Mouse (Mus musculus) layer of hippocampus, adult 9-11 months (tissue): ENCODE results near the gene Hmgn3.
"Not testable (repeated sequence)": the region's sequence is repeated elsewhere in the genome, so short reads cannot be mapped to it uniquely, and the experiment has no call there.

Source experiments
- DNase-seq: peaks from one replicate; pipeline ENCODE4 v3.0.0; 2022

The Hmgn3 gene

DNA sequence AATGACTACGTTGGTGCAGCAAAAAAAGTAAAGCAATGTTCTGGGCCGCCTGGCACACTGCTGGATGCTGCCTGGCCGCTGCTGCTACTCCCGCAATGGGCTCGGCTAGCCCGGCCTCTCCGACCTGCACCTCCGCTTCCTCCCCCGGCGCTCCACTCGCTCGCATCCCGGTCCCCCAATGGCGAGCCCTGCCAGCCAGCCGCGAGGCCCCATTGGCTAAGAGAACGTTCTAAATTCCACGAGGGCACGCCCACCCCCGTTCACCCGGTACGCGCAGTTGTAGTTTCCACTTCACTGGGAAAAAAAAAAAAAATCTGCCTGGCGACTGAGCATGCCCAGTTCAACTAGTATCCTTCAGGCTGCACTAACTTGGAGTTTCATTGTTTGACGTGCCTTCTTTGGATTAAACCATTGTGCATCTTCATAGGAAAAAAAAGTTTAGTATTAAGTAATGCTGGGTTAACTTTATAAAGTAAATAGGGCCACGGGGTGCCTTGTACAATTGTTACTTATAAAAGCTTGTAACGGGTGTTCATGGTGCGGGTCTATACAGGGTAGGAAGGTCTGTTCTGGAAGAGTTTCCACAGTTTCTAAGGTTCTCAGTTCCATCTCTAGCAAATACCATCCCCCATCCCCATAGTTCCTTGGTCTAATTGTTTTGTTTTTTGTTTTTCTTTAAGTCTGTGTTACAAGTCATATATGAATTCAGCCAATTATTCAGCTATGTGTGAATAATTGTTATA is at the start of gene Hmgn3:
TSS of gene Hmgn3 (minus strand) at position 240 of the 743 bp plus-strand sequence.
- DNase-seq = peak; percentile 96

- DNase-seq = no peak
Measured at GRCm38 (mm10) chr9:83195765-83196164, 49.3 kb upstream of the Hmgn3 start.

GRCm38 (mm10) chr9:83195007-83195406 is 48.5 kb upstream of the Hmgn3 start:
- peak; percentile 25 for DNase-seq

- DNase-seq = no peak
Measured at GRCm38 (mm10) chr9:83187752-83188151, 41.3 kb upstream of the Hmgn3 start.

DNA sequence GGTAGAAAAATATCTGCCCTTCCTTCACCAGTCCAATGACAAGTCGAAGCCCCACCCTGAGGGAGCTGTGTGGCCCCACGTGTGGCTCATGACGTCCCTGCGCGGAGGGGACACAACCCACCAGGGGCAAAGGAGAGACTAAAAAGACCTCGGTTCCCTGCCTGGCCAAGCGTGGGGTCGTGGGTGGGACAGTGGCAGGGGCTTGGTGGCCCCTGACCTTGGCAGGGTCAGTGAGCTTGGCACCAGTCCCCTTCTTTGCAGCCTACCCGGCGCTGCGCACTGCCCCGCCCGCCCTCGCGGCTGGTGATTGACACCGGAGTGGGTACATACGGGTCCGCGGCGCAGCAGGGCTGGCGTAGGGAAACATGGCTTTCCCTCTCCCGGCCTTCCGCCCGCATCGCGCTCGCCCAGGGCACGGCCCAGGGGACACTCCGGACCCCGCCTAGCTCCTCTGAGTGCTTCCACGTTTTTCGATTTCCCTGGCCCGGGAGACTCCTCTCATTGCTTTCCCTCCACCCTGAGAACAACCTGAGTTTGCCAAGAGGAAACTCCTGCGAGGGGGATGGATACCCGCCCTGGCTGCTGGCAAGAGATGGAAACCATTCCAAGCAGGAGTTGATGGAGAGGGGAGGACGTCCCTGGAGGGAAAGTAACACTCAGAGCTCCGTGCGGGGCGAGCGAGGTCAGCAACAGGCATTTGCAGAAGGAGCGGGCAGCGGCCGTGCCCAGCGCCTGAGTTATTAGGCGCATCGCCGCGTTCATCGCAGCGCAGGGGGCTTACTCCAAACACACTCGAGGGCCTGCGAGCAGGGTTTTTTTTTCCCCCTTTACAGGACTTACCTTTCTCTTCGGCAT is 667 bp downstream of the Hmgn3 start:
- DNase-seq = peak; percentile 75

- no peak for DNase-seq
Measured at GRCm38 (mm10) chr9:83129831-83130230, 16.7 kb downstream of the Hmgn3 start.

DNA sequence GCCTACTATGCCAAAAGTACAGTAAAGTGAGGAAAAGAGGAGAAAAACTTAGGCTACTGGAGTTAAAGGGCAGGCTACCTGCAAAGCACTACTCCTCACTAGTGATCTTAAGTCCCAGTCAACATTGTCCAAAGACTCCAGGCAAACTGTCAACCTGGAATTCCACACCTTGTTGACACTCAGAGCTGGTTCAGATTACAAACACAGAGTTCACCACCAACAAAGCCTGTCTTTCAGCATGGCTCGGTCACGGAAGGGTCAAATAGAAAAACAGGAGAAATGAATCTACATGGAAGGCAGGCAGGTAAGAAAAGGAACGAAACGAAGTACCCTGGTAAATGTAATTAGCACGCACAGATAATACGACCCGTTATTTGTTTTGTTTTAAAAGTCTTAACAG is 18.6 kb downstream of the Hmgn3 start:
- no peak for DNase-seq

DNA sequence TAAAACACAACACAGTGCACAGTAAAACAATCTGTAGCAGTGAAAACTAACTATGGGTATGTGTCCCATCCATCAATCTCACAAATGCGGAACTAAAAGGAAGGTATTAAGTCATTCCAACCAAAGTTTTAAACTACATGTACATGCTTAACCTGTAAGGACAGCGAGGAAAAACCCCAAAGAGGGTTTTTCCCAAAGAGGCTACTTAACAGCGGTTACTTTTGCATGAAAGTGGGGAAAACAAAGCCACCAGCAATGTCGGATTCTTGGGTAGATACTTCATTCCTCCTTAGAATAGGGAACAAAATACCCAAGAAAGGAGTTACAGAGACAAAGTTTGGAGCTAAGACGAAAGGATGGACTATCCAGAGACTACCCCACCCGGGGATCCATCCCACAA is 20.0 kb downstream of the Hmgn3 start:
- not testable (repeated sequence) for DNase-seq

DNA sequence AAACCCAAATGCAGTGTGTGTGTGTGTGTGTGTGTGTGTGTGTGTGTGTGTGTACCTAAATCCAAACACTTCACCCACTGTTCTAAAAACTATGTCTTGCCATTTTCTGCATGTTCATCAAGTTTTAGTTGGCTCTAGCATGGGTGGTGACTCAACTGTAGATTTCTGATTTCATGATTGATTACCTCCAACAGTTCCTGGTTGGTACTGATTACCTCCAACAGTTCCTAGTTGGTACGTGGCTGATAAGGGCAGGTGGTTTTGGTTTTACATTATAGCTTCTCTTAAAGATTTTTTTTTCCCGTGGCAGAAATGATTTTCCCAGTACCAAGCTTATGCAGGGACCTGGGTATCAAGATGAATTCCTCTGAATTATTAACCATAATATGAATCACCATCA is 27.3 kb downstream of the Hmgn3 start:
- DNase-seq = no peak

- no peak for DNase-seq
Measured at GRCm38 (mm10) chr9:83117486-83117885, 29.0 kb downstream of the Hmgn3 start.

GRCm38 (mm10) chr9:83116774-83117474 is 29.6 kb downstream of the Hmgn3 start:
- no peak for DNase-seq

- no peak for DNase-seq
Measured at GRCm38 (mm10) chr9:83115676-83116075, 30.8 kb downstream of the Hmgn3 start.

DNA sequence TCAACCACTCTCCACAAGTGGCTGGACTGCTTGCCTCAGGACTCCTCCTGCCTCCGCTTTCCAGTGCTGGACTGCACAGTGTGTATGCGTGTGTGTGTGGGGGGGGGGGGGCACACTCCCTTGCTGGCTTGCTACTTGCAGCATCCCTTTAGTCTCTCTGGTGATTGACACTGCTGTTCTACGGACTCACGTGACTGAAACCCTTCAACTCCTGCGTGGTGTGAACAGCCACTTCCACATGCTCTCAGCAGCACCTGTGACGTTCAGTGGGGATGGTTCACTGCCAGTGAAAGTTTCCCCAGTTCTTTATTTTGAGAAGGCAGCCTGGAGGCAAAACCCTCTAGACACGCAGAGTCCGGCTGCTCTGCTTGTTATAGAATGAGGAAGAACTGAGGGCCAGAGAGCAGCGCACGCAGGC is 32.7 kb downstream of the Hmgn3 start:
- DNase-seq = peak; percentile 57

DNA sequence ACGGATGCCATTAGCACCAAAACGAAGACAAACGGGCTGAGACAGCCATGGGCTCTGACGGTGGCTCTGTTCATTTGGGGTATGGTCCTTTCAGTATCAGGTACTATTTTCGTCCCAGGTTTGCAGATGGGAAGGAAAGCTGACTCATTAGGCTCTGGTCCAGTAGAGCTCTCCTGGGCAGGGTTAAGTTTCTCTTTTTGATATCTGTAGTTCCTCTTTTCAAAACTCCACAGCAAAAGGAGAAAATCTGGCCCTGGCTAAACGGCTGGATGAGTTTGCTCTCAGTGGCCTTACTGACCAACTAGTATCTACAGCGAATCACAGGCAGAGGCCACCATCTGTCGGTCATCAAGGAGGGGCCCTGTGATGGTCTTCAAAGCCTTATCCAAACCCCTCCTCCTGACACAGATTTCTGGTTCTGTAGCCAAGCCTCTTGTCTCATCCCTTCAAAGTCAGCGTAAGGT is 34.1 kb downstream of the Hmgn3 start:
- peak; percentile 36 for DNase-seq

GRCm38 (mm10) chr9:83111789-83112188 is 34.7 kb downstream of the Hmgn3 start:
- DNase-seq = no peak

DNA sequence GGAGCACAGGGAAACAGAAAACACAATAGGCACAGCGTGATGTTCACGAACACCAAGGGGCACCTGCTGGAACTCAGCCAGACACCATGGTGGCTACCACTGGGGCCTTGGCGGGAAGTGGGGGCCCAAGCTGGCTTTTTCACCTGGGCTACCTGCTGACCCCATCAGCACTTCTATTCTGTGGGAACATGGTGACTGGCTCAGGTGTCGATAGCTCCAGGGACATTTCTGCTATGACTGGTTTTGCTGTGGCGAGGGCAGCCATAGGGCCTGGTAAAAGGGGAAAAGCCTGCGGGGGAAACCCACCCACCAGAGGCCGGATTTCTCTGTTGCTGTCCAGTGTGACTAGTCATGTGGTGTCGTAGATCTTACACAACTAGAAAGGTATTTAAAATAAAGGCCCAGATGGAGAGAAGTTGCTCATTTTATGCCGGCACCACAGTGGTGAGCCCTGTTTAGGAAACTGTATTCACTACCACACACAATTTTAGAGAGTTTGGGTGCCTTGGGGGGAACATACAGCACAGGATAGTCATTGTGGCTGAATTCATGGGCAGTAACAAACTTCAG is 35.3 kb downstream of the Hmgn3 start:
- DNase-seq = no peak

GRCm38 (mm10) chr9:83110406-83111116 is 35.9 kb downstream of the Hmgn3 start:
- DNase-seq = no peak

DNA sequence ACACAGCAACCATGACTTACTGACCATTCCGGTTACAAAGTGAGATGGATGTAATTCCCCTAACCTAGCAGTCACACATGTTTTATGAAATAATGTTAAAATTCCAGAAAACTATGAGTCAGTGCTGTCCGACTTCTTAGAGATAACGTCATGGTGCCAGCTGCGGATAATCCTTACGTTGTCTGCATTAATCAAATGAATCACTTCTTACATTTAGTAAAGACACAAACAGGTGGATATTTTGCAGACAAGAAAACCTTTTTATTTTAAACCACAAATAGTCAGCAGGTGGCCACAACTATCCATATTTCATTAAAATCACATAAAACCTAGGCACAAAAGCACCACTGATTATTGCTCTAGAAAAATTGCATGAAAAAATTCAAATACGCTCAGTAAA is 36.8 kb downstream of the Hmgn3 start:
- DNase-seq = no peak

- DNase-seq = no peak
Measured at GRCm38 (mm10) chr9:83108821-83109220, 37.7 kb downstream of the Hmgn3 start.

- no peak for DNase-seq
Measured at GRCm38 (mm10) chr9:83103785-83104184, 42.7 kb downstream of the Hmgn3 start.

DNA sequence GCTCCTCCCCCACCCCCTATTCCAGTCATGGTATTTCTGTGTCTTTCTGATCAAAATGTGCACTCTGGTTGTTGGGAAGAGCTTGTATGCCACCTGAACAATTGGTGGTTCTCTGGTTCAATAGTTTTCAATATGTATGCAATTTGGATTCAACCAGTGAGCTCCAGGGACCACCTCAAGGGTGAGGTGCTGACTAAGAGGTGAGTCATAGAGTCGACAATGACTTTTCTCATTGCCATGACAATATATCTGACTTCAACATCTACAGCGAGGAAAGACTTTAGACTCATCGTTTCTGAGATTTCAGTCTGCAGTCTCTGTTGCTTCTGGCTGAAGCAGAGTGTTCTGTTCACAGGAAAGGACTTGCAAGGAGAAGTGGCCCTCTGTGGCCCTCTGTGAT is 44.8 kb downstream of the Hmgn3 start:
- no peak for DNase-seq

GRCm38 (mm10) chr9:83100786-83101185 is 45.7 kb downstream of the Hmgn3 start:
- DNase-seq = no peak
